Mouse (Mus musculus) hindbrain, postnatal 0 days (tissue): Measurements from ENCODE around the gene Rhbdf2. TPM values are rescaled to one million over a fixed set of nuclear protein-coding genes. Genes with fewer than 3 reads are reported as not detected.

Experiments
- ATAC-seq: fragments of 200-750 bp; cut with Nextera tagmentation; 2 replicates; pipeline ENCODE4 v1.8.0; 2017; ENCODE audit warnings: mild to moderate bottlenecking, moderate TSS enrichment, moderate library complexity
- DNase-seq: peaks from one replicate; pipeline ENCODE4 v3.0.0-alpha.2; 2015; ENCODE audit warnings: low spot score
- H3K27ac ChIP-seq: fragments of 300-500 bp; sonication (generic); 2 replicates; pipeline ENCODE4 v1.5.1; 2014; ENCODE audit warnings: mild to moderate bottlenecking
- H3K27me3 ChIP-seq: fragments of 300-500 bp; sonication (generic); 2 replicates; pipeline ENCODE4 v1.6.1; 2014; ENCODE audit warnings: low read length, mixed read lengths; ENCODE audit not compliant: insufficient read depth
- H3K36me3 ChIP-seq: fragments of 300-500 bp; sonication (generic); 2 replicates; pipeline ENCODE4 v1.6.1; 2014; ENCODE audit warnings: low read length, mixed read lengths; ENCODE audit not compliant: insufficient read depth
- H3K4me1 ChIP-seq: fragments of 300-500 bp; sonication (generic); 2 replicates; pipeline ENCODE4 v1.6.1; 2014; ENCODE audit warnings: antibody characterized with exemption, low read length, mixed read lengths; ENCODE audit not compliant: insufficient read depth
- H3K4me2 ChIP-seq: fragments of 300-500 bp; sonication (generic); 2 replicates; pipeline ENCODE4 v1.6.1; 2014; ENCODE audit warnings: low read depth, mild to moderate bottlenecking, low read length, moderate library complexity, mixed read lengths
- H3K4me3 ChIP-seq: fragments of 300-500 bp; sonication (generic); 2 replicates; pipeline ENCODE4 v1.5.1; 2014; ENCODE audit warnings: low read length
- H3K9ac ChIP-seq: fragments of 300-500 bp; sonication (generic); replicated peaks from 2 replicates; pipeline ENCODE4 v1.6.1; 2014; ENCODE audit warnings: mild to moderate bottlenecking, low read length, moderate library complexity, mixed read lengths
- H3K9me3 ChIP-seq: fragments of 300-500 bp; sonication (generic); 2 replicates; pipeline ENCODE4 v1.6.1; 2016; ENCODE audit warnings: low read length, mixed read lengths
- CTCF ChIP-seq: IDR thresholded peaks from 2 replicates; pipeline ENCODE4 v1.5.1; 2016; ENCODE audit warnings: antibody characterized with exemption, control low read depth, low read depth
- WGBS: fragments of 180-500 bp; shearing (Covaris S2); extraction: QIAGEN DNeasy Blood & Tissue Kit; methylation state at CpG from one replicate; pipeline ENCODE4 v1.1.7; 2014; 5-methylcytosine and 5-hydroxymethylcytosine counted together
- polyA plus RNA-seq: library from polyadenylated mRNA; unstranded; fragments of >200 nt; fragmentation: Nextera tagmentation; extraction: Ambion mirVana; gene quantifications from 2 replicates; pipeline ENCODE4 v1.2.1, GENCODE M21; 2015
- total RNA-seq: library from RNA; depleted of rRNA; stranded (reverse); fragments of >200 nt; gene quantifications from 2 replicates; pipeline ENCODE4 v1.2.3, GENCODE M21; 2014

Gene Rhbdf2
- total and polyA plus RNA-seq, 2 experiments from 2014 or later = 1.6 to 3.8 TPM

- Histone ChIP-seq H3K36me3 (no peaks in the 10 kb centered on the region), H3K4me3 (no peak overlapping the region), H3K4me2 (no peak overlapping the region), H3K9ac (no peak overlapping the region), H3K9me3 (no peaks in the 10 kb centered on the region), H3K27ac (peak overlapping the region; percentile 68; the same call in 1 of the 2 replicates), H3K4me1 (peaks cover 7% of the 10 kb centered on the region; the same call in 1 of the 2 replicates), H3K27me3 (no peaks in the 10 kb centered on the region)
- WGBS = 40% methylated on average over 4 of the region's 4 CpGs
- ATAC-seq = no peak
- TF ChIP-seq CTCF = no peak
- DNase-seq = no peak
Observed at GRCm38 (mm10) chr11:116593345-116593744, 33.5 kb downstream of the Rhbdf2 start.

GRCm38 (mm10) chr11:116592428-116592827 lies 34.4 kb downstream of the Rhbdf2 start:
- no peak overlapping the region for H3K9ac ChIP-seq
- peak; percentile 90 for ATAC-seq
- no peaks in the 10 kb centered on the region for H3K9me3 ChIP-seq
- H3K27me3 ChIP-seq = no peaks in the 10 kb centered on the region
- no peak overlapping the region for H3K4me3 ChIP-seq
- H3K4me1 ChIP-seq = peaks cover 7% of the 10 kb centered on the region; the same call in 1 of the 2 replicates
- H3K27ac ChIP-seq = peak overlapping the region; percentile 68; the same call in 1 of the 2 replicates
- peak; percentile 100 for TF ChIP-seq CTCF
- H3K4me2 ChIP-seq = no peak overlapping the region
- no peaks in the 10 kb centered on the region for H3K36me3 ChIP-seq
- peak; percentile 95 for DNase-seq

- ATAC-seq = no peak
- WGBS = 97% methylated on average over 4 of the region's 4 CpGs
- no peak overlapping the region for H3K4me2 ChIP-seq
Observed at GRCm38 (mm10) chr11:116591621-116592020, 35.2 kb downstream of the Rhbdf2 start.

GRCm38 (mm10) chr11:116589574-116589973 lies 37.2 kb downstream of the Rhbdf2 start:
- no peaks in the 10 kb centered on the region for H3K9me3 ChIP-seq
- ATAC-seq (no peak), DNase-seq (no peak)
- H3K27me3 ChIP-seq = no peaks in the 10 kb centered on the region
- H3K36me3 ChIP-seq = no peaks in the 10 kb centered on the region
- no peak overlapping the region for H3K27ac ChIP-seq
- no peak overlapping the region for H3K4me3 ChIP-seq
- H3K4me1 ChIP-seq = peaks cover 7% of the 10 kb centered on the region; the same call in 1 of the 2 replicates
- no peak overlapping the region for H3K9ac ChIP-seq
- no peak for TF ChIP-seq CTCF
- WGBS = 49% methylated on average over 8 of the region's 8 CpGs
- no peak overlapping the region; the same call in 1 of the 2 replicates for H3K4me2 ChIP-seq

More at GRCm38 (mm10) chr11:116591621-116592020, 35.2 kb downstream of the Rhbdf2 start:
- Histone ChIP-seq H3K9ac (no peak overlapping the region), H3K4me1 (peaks cover 7% of the 10 kb centered on the region; the same call in 1 of the 2 replicates), H3K27ac (no peak overlapping the region), H3K36me3 (no peaks in the 10 kb centered on the region), H3K27me3 (no peaks in the 10 kb centered on the region), H3K4me3 (no peak overlapping the region), H3K9me3 (no peaks in the 10 kb centered on the region)
- no peak for DNase-seq
- no peak for TF ChIP-seq CTCF

- Histone ChIP-seq H3K27me3 (no peaks in the 10 kb centered on the region), H3K4me2 (no peak overlapping the region; the same call in 1 of the 2 replicates), H3K27ac (no peak overlapping the region), H3K9me3 (no peaks in the 10 kb centered on the region), H3K4me1 (peaks cover 7% of the 10 kb centered on the region; the same call in 1 of the 2 replicates), H3K36me3 (no peaks in the 10 kb centered on the region), H3K9ac (no peak overlapping the region), H3K4me3 (no peak overlapping the region)
- no peak for TF ChIP-seq CTCF
- 16% methylated on average over 14 of the region's 14 CpGs for WGBS
- 0 out of 2 replicates have a peak, but pooled peaks have one; percentile 3 for ATAC-seq
- peak; percentile 36 for DNase-seq
Observed at GRCm38 (mm10) chr11:116589020-116589531, 37.7 kb downstream of the Rhbdf2 start.

- peak; percentile 98 for TF ChIP-seq CTCF
- Histone ChIP-seq H3K4me1 (no peaks in the 10 kb centered on the region), H3K9me3 (no peaks in the 10 kb centered on the region), H3K9ac (peak overlapping the region; percentile 33; the same call in 1 of the 2 replicates), H3K27me3 (no peaks in the 10 kb centered on the region), H3K27ac (peak overlapping the region; percentile 75), H3K4me2 (peak overlapping the region; percentile 41), H3K4me3 (peak overlapping the region; percentile 9; the same call in 1 of the 2 replicates), H3K36me3 (no peaks in the 10 kb centered on the region)
- ATAC-seq (peak; percentile 82), DNase-seq (peak; percentile 81)
- WGBS = 18% methylated on average over 23 of the region's 23 CpGs
Observed at GRCm38 (mm10) chr11:116586801-116587631, 39.8 kb downstream of the Rhbdf2 start.

GRCm38 (mm10) chr11:116586310-116586709 lies 40.5 kb downstream of the Rhbdf2 start, which contains the start of gene Aanat:
TSS of gene Aanat (plus strand) at chr11:116586432.
- H3K9ac ChIP-seq = peak within 1 kb of the TSS; percentile 33; the same call in 1 of the 2 replicates
- H3K4me2 ChIP-seq = peak within 1 kb of the TSS; percentile 41
- peak within 1 kb of the TSS; percentile 9; the same call in 1 of the 2 replicates for H3K4me3 ChIP-seq

More at GRCm38 (mm10) chr11:116586310-116586709, 40.5 kb downstream of the Rhbdf2 start, which contains the start of gene Aanat:
- WGBS = 61% methylated on average over 5 of the region's 5 CpGs
- ATAC-seq (no peak), DNase-seq (no peak)
- TF ChIP-seq CTCF = no peak
- Histone ChIP-seq H3K4me1 (no peaks in the 10 kb centered on the region), H3K9me3 (no peaks in the 10 kb centered on the region), H3K27me3 (no peaks in the 10 kb centered on the region), H3K36me3 (no peaks in the 10 kb centered on the region), H3K27ac (peak within 1 kb of the TSS; percentile 75)
